Mouse (Mus musculus): ENCODE measurements around the gene Bcor.

GRCm38 (mm10) chrX:12053315-12053914, 106.7 kb downstream of the Bcor start:
- TF ChIP-seq EP300 (IDR thresholded peaks at IDR 0.05; ENCODE audit: insufficient read depth, low read depth, low read length) (no peak), CTCF (IDR thresholded peaks at IDR 0.05) (no peak)

All from heart, adult 2 months (tissue).